Mouse (Mus musculus): ENCODE results near the gene Ankrd33b. TPM values are rescaled to one million over a fixed set of nuclear protein-coding genes. Genes with fewer than 3 reads are reported as not detected.
A peak's percentile ranks its signal among the peaks of the same experiment; 100 is the strongest.

The Ankrd33b gene
- total and polyA plus RNA-seq, 2 experiments from 2014 or later: 1.6 TPM

- WGBS: 52% methylated on average over 2 of the region's 2 CpGs
- DNase-seq (ENCODE audit: low spot score): no peak
These were observed 117.5 kb downstream of the Ankrd33b start for GRCm38 (mm10) chr15:31250027-31250426.

GRCm38 (mm10) chr15:31248882-31249281 lies 118.6 kb downstream of the Ankrd33b start:
- no peak for TF ChIP-seq CTCF (IDR thresholded peaks at IDR 0.05; ENCODE audit: low read depth)
- 80% methylated on average over 7 of the region's 7 CpGs for WGBS
- Histone ChIP-seq H3K4me3 (ENCODE audit: low read length) (no peak overlapping the region), H3K27ac (no peak overlapping the region), H3K36me3 (ENCODE audit: insufficient read depth, low read length) (no peaks in the 10 kb centered on the region), H3K4me2 (ENCODE audit: low read depth, low read length) (no peak overlapping the region), H3K27me3 (ENCODE audit: insufficient read depth, low read length) (no peaks in the 10 kb centered on the region), H3K9ac (replicated peaks; ENCODE audit: low read length) (no peak overlapping the region), H3K9me3 (ENCODE audit: low read length) (no peaks in the 10 kb centered on the region), H3K4me1 (ENCODE audit: insufficient read depth, low read length) (peaks cover 7% of the 10 kb centered on the region; the same call in 1 of the 2 replicates)
- ATAC-seq (no peak), DNase-seq (ENCODE audit: low spot score) (no peak)

More at GRCm38 (mm10) chr15:31250027-31250426, 117.5 kb downstream of the Ankrd33b start:
- Histone ChIP-seq H3K27ac (no peak overlapping the region), H3K27me3 (ENCODE audit: insufficient read depth, low read length) (no peaks in the 10 kb centered on the region), H3K36me3 (ENCODE audit: insufficient read depth, low read length) (no peaks in the 10 kb centered on the region), H3K9ac (replicated peaks; ENCODE audit: low read length) (no peak overlapping the region), H3K4me2 (ENCODE audit: low read depth, low read length) (no peak overlapping the region), H3K4me1 (ENCODE audit: insufficient read depth, low read length) (peaks cover 7% of the 10 kb centered on the region; the same call in 1 of the 2 replicates), H3K9me3 (ENCODE audit: low read length) (no peaks in the 10 kb centered on the region), H3K4me3 (ENCODE audit: low read length) (no peak overlapping the region)
- no peak for TF ChIP-seq CTCF (IDR thresholded peaks at IDR 0.05; ENCODE audit: low read depth)
- ATAC-seq: no peak

GRCm38 (mm10) chr15:31247035-31247434 lies 120.5 kb downstream of the Ankrd33b start:
- ATAC-seq (peak; percentile 41; the same call in 1 of the 2 replicates), DNase-seq (ENCODE audit: low spot score) (no peak)
- TF ChIP-seq CTCF (IDR thresholded peaks at IDR 0.05; ENCODE audit: low read depth): no peak
- no peak overlapping the region for H3K4me3 ChIP-seq (ENCODE audit: low read length)
- H3K27ac ChIP-seq: no peak overlapping the region
- H3K4me1 ChIP-seq (ENCODE audit: insufficient read depth, low read length): peaks cover 7% of the 10 kb centered on the region; the same call in 1 of the 2 replicates
- H3K9ac ChIP-seq (replicated peaks; ENCODE audit: low read length): no peak overlapping the region
- no peaks in the 10 kb centered on the region for H3K36me3 ChIP-seq (ENCODE audit: insufficient read depth, low read length)
- 43% methylated on average over 9 of the region's 9 CpGs for WGBS
- no peak overlapping the region for H3K4me2 ChIP-seq (ENCODE audit: low read depth, low read length)
- no peaks in the 10 kb centered on the region for H3K9me3 ChIP-seq (ENCODE audit: low read length)
- no peaks in the 10 kb centered on the region for H3K27me3 ChIP-seq (ENCODE audit: insufficient read depth, low read length)

- Histone ChIP-seq H3K27ac (no peak overlapping the region), H3K4me3 (ENCODE audit: low read length) (no peak overlapping the region), H3K9ac (replicated peaks; ENCODE audit: low read length) (no peak overlapping the region), H3K4me2 (ENCODE audit: low read depth, low read length) (no peak overlapping the region), H3K27me3 (ENCODE audit: insufficient read depth, low read length) (no peaks in the 10 kb centered on the region), H3K4me1 (ENCODE audit: insufficient read depth, low read length) (peaks cover 7% of the 10 kb centered on the region; the same call in 1 of the 2 replicates), H3K9me3 (ENCODE audit: low read length) (no peaks in the 10 kb centered on the region), H3K36me3 (ENCODE audit: insufficient read depth, low read length) (no peaks in the 10 kb centered on the region)
- TF ChIP-seq CTCF (IDR thresholded peaks at IDR 0.05; ENCODE audit: low read depth): no peak
- WGBS: 79% methylated on average over 9 of the region's 9 CpGs
- DNase-seq (ENCODE audit: low spot score) (no peak), ATAC-seq (no peak)
These were observed 121.6 kb downstream of the Ankrd33b start for GRCm38 (mm10) chr15:31245934-31246333.

- no peak for TF ChIP-seq CTCF (IDR thresholded peaks at IDR 0.05; ENCODE audit: low read depth)
- no peak overlapping the region for H3K9ac ChIP-seq (replicated peaks; ENCODE audit: low read length)
- H3K4me2 ChIP-seq (ENCODE audit: low read depth, low read length): no peak overlapping the region
- H3K36me3 ChIP-seq (ENCODE audit: insufficient read depth, low read length): no peaks in the 10 kb centered on the region
- no peak for ATAC-seq
- WGBS: 95% methylated on average over 17 of the region's 17 CpGs
- no peak overlapping the region for H3K4me3 ChIP-seq (ENCODE audit: low read length)
- H3K27ac ChIP-seq: no peak overlapping the region
- peaks cover under 1% of the 10 kb centered on the region; the same call in 1 of the 2 replicates for H3K4me1 ChIP-seq (ENCODE audit: insufficient read depth, low read length)
- no peaks in the 10 kb centered on the region for H3K27me3 ChIP-seq (ENCODE audit: insufficient read depth, low read length)
- DNase-seq (ENCODE audit: low spot score): no peak
- H3K9me3 ChIP-seq (ENCODE audit: low read length): no peaks in the 10 kb centered on the region
These were observed 122.7 kb downstream of the Ankrd33b start for GRCm38 (mm10) chr15:31244696-31245445.

GRCm38 (mm10) chr15:31243260-31243659 lies 124.3 kb downstream of the Ankrd33b start:
- peaks cover 4% of the 10 kb centered on the region; the same call in 1 of the 2 replicates for H3K4me1 ChIP-seq (ENCODE audit: insufficient read depth, low read length)
- no peaks in the 10 kb centered on the region for H3K36me3 ChIP-seq (ENCODE audit: insufficient read depth, low read length)
- 76% methylated on average over 10 of the region's 10 CpGs for WGBS
- no peak overlapping the region for H3K9ac ChIP-seq (replicated peaks; ENCODE audit: low read length)
- H3K27me3 ChIP-seq (ENCODE audit: insufficient read depth, low read length): no peaks in the 10 kb centered on the region
- no peak overlapping the region for H3K4me2 ChIP-seq (ENCODE audit: low read depth, low read length)
- no peak for DNase-seq (ENCODE audit: low spot score)
- H3K4me3 ChIP-seq (ENCODE audit: low read length): no peak overlapping the region
- ATAC-seq: no peak
- H3K27ac ChIP-seq: no peak overlapping the region
- no peak for TF ChIP-seq CTCF (IDR thresholded peaks at IDR 0.05; ENCODE audit: low read depth)
- H3K9me3 ChIP-seq (ENCODE audit: low read length): no peaks in the 10 kb centered on the region

Other genes with a start within 250 kb of the Ankrd33b start
- gene Dap, start 143.4 kb downstream of the Ankrd33b start, total RNA-seq (2014; rRNA removed): 17.6 and 39.0 TPM in 2 replicates
- gene Dap, start 143.4 kb downstream of the Ankrd33b start, polyA plus RNA-seq (2015; fragmentation: Nextera tagmentation; extraction: Ambion mirVana): 26.5 and 29.5 TPM in 2 replicates
- gene Ropn1l, start 86.0 kb upstream of the Ankrd33b start, total RNA-seq (2014; rRNA removed): 0.68 and 0.73 TPM in 2 replicates
- 3.4 and 3.7 TPM in 2 replicates for gene Ropn1l, start 86.0 kb upstream of the Ankrd33b start, polyA plus RNA-seq (2015; fragmentation: Nextera tagmentation; extraction: Ambion mirVana)
- gene March6, start 163.3 kb upstream of the Ankrd33b start, total RNA-seq (2014; rRNA removed): 154 and 169 TPM in 2 replicates
- 55.3 and 57.4 TPM in 2 replicates for gene March6, start 163.3 kb upstream of the Ankrd33b start, polyA plus RNA-seq (2015; fragmentation: Nextera tagmentation; extraction: Ambion mirVana)
- gene Cmbl, start 197.7 kb upstream of the Ankrd33b start, total RNA-seq (2014; rRNA removed): 15.2 and 21.2 TPM in 2 replicates
- 22.7 and 24.9 TPM in 2 replicates for gene Cmbl, start 197.7 kb upstream of the Ankrd33b start, polyA plus RNA-seq (2015; fragmentation: Nextera tagmentation; extraction: Ambion mirVana)
- 251 and 279 TPM in 2 replicates for gene Cct5, start 234.1 kb upstream of the Ankrd33b start, total RNA-seq (2014; rRNA removed)
- gene Cct5, start 234.1 kb upstream of the Ankrd33b start, polyA plus RNA-seq (2015; fragmentation: Nextera tagmentation; extraction: Ambion mirVana): 416 and 423 TPM in 2 replicates
- 7.4 and 12.5 TPM in 2 replicates for gene Fam173b, start 234.1 kb upstream of the Ankrd33b start, total RNA-seq (2014; rRNA removed)
- 8.2 and 8.9 TPM in 2 replicates for gene Fam173b, start 234.1 kb upstream of the Ankrd33b start, polyA plus RNA-seq (2015; fragmentation: Nextera tagmentation; extraction: Ambion mirVana)

Measured in hindbrain, postnatal 0 days (tissue).